Mouse (Mus musculus) brain, adult 10 weeks (tissue): ENCODE results near the gene Gm10722. TPM values are rescaled to one million over a fixed set of nuclear protein-coding genes. Genes with fewer than 3 reads are reported as not detected.

Source experiments
- polyA plus RNA-seq: library from polyadenylated mRNA; stranded (reverse); fragments of 350-450 nt; fragmentation: Illumina TruSeq; extraction: RNeasy Lipid Tissue Mini Kit (QIAGEN cat#74804); gene quantifications from one replicate; pipeline ENCODE4 v1.2.3, GENCODE M21; 2015; ENCODE audit warnings: low read depth, low replicate concordance

Gm10722 gene
- not detected for polyA plus RNA-seq

GRCm38 (mm10) chr9:3000445-3000972, at the start of gene Gm10722:
Gm10722 (plus strand) TSS chr9:3000922.

GRCm38 (mm10) chr9:3002794-3003396, 2.2 kb downstream of the Gm10722 start, which contains the start of gene Gm11168:
Gm11168 (plus strand) TSS chr9:3003346.

GRCm38 (mm10) chr9:3012733-3013279, 12.1 kb downstream of the Gm10722 start, which contains the start of gene Gm10721:
Gm10721 (plus strand) TSS chr9:3013140.

GRCm38 (mm10) chr9:3015354-3015753, 14.6 kb downstream of the Gm10722 start, which contains the start of gene Gm10720:
Gm10720 (plus strand) TSS chr9:3015654.

GRCm38 (mm10) chr9:3017108-3017507, 16.4 kb downstream of the Gm10722 start, which contains the start of gene Gm10719:
Gm10719 (plus strand) TSS chr9:3017408.

GRCm38 (mm10) chr9:3023312-3023984, 22.7 kb downstream of the Gm10722 start, which contains the start of gene Gm10718:
Gm10718 (plus strand) TSS chr9:3023547.

GRCm38 (mm10) chr9:3024912-3025467, 24.3 kb downstream of the Gm10722 start, which contains the start of gene Gm10717:
Gm10717 (plus strand) TSS chr9:3025417.

GRCm38 (mm10) chr9:3034299-3034698, 33.6 kb downstream of the Gm10722 start, which contains the start of gene Gm17535:
Gm17535 (plus strand) TSS chr9:3034599.

GRCm38 (mm10) chr9:3036577-3036976, 35.9 kb downstream of the Gm10722 start, which contains the start of gene Gm10715:
Gm10715 (plus strand) TSS chr9:3036877.

Other genes with a start within 250 kb of the Gm10722 start
- gene Gm11168, start 2.4 kb downstream of the Gm10722 start, polyA plus RNA-seq: not detected
- gene Gm10721, start 12.2 kb downstream of the Gm10722 start, polyA plus RNA-seq: not detected
- gene Gm10720, start 14.7 kb downstream of the Gm10722 start, polyA plus RNA-seq: not detected
- not detected for gene Gm10719, start 16.5 kb downstream of the Gm10722 start, polyA plus RNA-seq
- gene Gm10718, start 22.6 kb downstream of the Gm10722 start, polyA plus RNA-seq: not detected
- gene Gm10717, start 24.5 kb downstream of the Gm10722 start, polyA plus RNA-seq: not detected
- gene Gm17535, start 33.7 kb downstream of the Gm10722 start, polyA plus RNA-seq: not detected
- gene Gm10715, start 36.0 kb downstream of the Gm10722 start, polyA plus RNA-seq: not detected